Mouse (Mus musculus) liver, embryonic 14.5 days (tissue): ENCODE results near the gene Prex1. TPM values are rescaled to one million over a fixed set of nuclear protein-coding genes. Genes with fewer than 3 reads are reported as not detected.
A peak's percentile ranks its signal among the peaks of the same experiment; 100 is the strongest.

ENCODE experiments used
- ATAC-seq: fragments of 200-750 bp; cut with Nextera tagmentation; 2 replicates; pipeline ENCODE4 v1.8.0; 2017; ENCODE audit warnings: moderate number of reproducible peaks, mild to moderate bottlenecking, moderate library complexity; ENCODE audit not compliant: insufficient read depth
- DNase-seq, 3 experiments: peaks; one replicate each; pipeline ENCODE4 v3.0.0-alpha.2; 2012 to 2013; ENCODE audit warnings: low read depth in 3 of 3, low spot score in 3 of 3
- H3K27ac ChIP-seq: fragments of 300-500 bp; sonication (generic); 2 replicates; pipeline ENCODE4 v1.5.1; 2014; ENCODE audit warnings: moderate library complexity, mild to moderate bottlenecking, control low read depth, inconsistent platforms
- H3K27me3 ChIP-seq: fragments of 300-500 bp; sonication (generic); 2 replicates; pipeline ENCODE4 v1.6.1; 2014; ENCODE audit warnings: mild to moderate bottlenecking, low read length, moderate library complexity; ENCODE audit not compliant: control insufficient read depth, insufficient read depth
- H3K36me3 ChIP-seq: fragments of 300-500 bp; sonication (generic); replicated peaks from 2 replicates; pipeline ENCODE4 v1.6.1; 2014; ENCODE audit warnings: low read depth; ENCODE audit not compliant: control insufficient read depth, insufficient read depth
- H3K4me1 ChIP-seq, 2 experiments: fragments of 200-500 bp in 1 of 2; fragments of 300-500 bp in 1 of 2; sonication (generic) in 1 of 2; replicated peaks; 2 replicates each; pipeline ENCODE4 v1.6.1; 2012 to 2014; ENCODE audit warnings: antibody characterized with exemption in 1 of 2, inconsistent platforms in 1 of 2, low read length in 1 of 2; ENCODE audit not compliant: control insufficient read depth in 2 of 2, insufficient read depth in 2 of 2
- H3K4me2 ChIP-seq: fragments of 300-500 bp; sonication (generic); 2 replicates; pipeline ENCODE4 v1.6.1; 2014; ENCODE audit warnings: low read depth, mild to moderate bottlenecking, control low read depth, moderate library complexity
- H3K4me3 ChIP-seq, 2 experiments: fragments of 200-500 bp in 1 of 2; fragments of 300-500 bp in 1 of 2; sonication (generic) in 1 of 2; 2 replicates each; pipeline ENCODE4 v1.5.1; 2012 to 2014; ENCODE audit warnings: low read depth in 2 of 2, low read length in 2 of 2, mild to moderate bottlenecking in 2 of 2, control low read depth in 1 of 2, inconsistent platforms in 1 of 2, moderate library complexity in 1 of 2; ENCODE audit not compliant: insufficient read depth in 1 of 2
- H3K9ac ChIP-seq: fragments of 300-500 bp; sonication (generic); replicated peaks from 2 replicates; pipeline ENCODE4 v1.6.1; 2014; ENCODE audit warnings: mild to moderate bottlenecking, control low read depth, moderate library complexity
- H3K9me3 ChIP-seq: fragments of 300-500 bp; sonication (generic); 2 replicates; pipeline ENCODE4 v1.6.1; 2016; ENCODE audit warnings: low read length, mixed read lengths; ENCODE audit not compliant: control insufficient read depth
- CTCF ChIP-seq: IDR thresholded peaks from 2 replicates; pipeline ENCODE4 v1.5.1; 2016; ENCODE audit warnings: antibody characterized with exemption, low read depth, control low read depth
- EP300 ChIP-seq: IDR thresholded peaks from 2 replicates; pipeline ENCODE4 v1.6.1; 2016; ENCODE audit warnings: antibody characterized with exemption, low read depth
- WGBS: fragments of 180-500 bp; shearing (Covaris S2); extraction: QIAGEN DNeasy Blood & Tissue Kit; methylation state at CpG from one replicate; pipeline ENCODE4 v1.1.7; 2014; ENCODE audit not compliant: insufficient replicate concordance; 5-methylcytosine and 5-hydroxymethylcytosine counted together
- polyA plus RNA-seq, 2 experiments: library from polyadenylated mRNA; depleted of rRNA in 1 of 2; stranded (reverse) in 1 of 2; unstranded in 1 of 2; fragments of >200 nt; fragmentation: Nextera tagmentation in 1 of 2; extraction: Ambion mirVana in 1 of 2; gene quantifications; 2 replicates each; pipeline versions ENCODE4 v1.2.1 to v1.2.3; 2012 to 2014

Prex1 gene
- polyA plus RNA-seq, 2 experiments, result 9.2 to 10.0 TPM

- no peaks in the 10 kb centered on the region for H3K27me3 ChIP-seq
- H3K9ac ChIP-seq, result no peak overlapping the region
- ATAC-seq (0 out of 2 replicates have a peak, but pooled peaks have one; percentile 10), DNase-seq (no peak)
- H3K4me1 ChIP-seq, result no peaks in the 10 kb centered on the region
- H3K36me3 ChIP-seq, result no peaks in the 10 kb centered on the region; the same call in 1 of the 2 replicates
- H3K27ac ChIP-seq, result no peak overlapping the region
- no peak overlapping the region for H3K4me3 ChIP-seq
- no peaks in the 10 kb centered on the region for H3K9me3 ChIP-seq
- H3K4me2 ChIP-seq, result no peak overlapping the region
- no peak for TF ChIP-seq EP300
- TF ChIP-seq CTCF, result no peak
- 78% methylated on average over 10 of the region's 10 CpGs for WGBS
Measured at GRCm38 (mm10) chr2:166631621-166632171, 81.9 kb downstream of the Prex1 start.

DNA sequence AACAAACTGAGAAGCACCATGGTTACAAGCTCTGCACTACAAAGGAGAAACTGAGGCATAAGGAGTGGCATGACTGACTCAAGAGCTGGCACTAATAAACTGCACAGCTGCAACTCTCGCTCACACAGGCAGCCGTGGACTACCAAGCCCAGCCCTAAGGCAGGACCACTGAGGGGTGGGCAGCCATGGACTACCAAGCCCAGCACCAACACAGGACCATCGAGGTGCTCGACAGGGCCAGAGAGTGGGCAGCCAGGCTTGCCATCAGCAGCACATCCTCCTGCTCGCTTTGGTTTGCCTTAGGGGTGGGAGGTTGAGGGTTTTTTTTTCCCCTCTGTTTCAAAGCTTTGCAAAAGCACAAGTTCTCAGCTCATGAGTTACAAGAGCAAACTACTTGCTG is 82.4 kb downstream of the Prex1 start:
- H3K27me3 ChIP-seq, result no peaks in the 10 kb centered on the region
- H3K9me3 ChIP-seq, result no peaks in the 10 kb centered on the region
- TF ChIP-seq EP300, result no peak
- no peak for TF ChIP-seq CTCF
- no peaks in the 10 kb centered on the region; the same call in 1 of the 2 replicates for H3K36me3 ChIP-seq
- WGBS, result 77% methylated on average over 5 of the region's 5 CpGs
- no peak overlapping the region for H3K4me3 ChIP-seq
- no peak overlapping the region for H3K27ac ChIP-seq
- DNase-seq, result no peak
- H3K4me1 ChIP-seq, result no peaks in the 10 kb centered on the region
- H3K4me2 ChIP-seq, result no peak overlapping the region
- no peak overlapping the region for H3K9ac ChIP-seq
- no peak for ATAC-seq

GRCm38 (mm10) chr2:166629941-166630674 is 83.5 kb downstream of the Prex1 start:
- no peak for DNase-seq

GRCm38 (mm10) chr2:166627578-166627977 is 86.1 kb downstream of the Prex1 start:
- Histone ChIP-seq H3K9me3 (no peaks in the 10 kb centered on the region), H3K27ac (no peak overlapping the region), H3K4me3 (no peak overlapping the region), H3K4me2 (no peak overlapping the region), H3K9ac (no peak overlapping the region), H3K4me1 (peaks cover 0 to 3% of the 10 kb centered on the region in 2 experiments; a peak in 2 of 4 replicates), H3K36me3 (no peaks in the 10 kb centered on the region), H3K27me3 (no peaks in the 10 kb centered on the region)
- 83% methylated on average over 6 of the region's 6 CpGs for WGBS
- no peak for TF ChIP-seq EP300
- no peak for TF ChIP-seq CTCF
- ATAC-seq (no peak), DNase-seq (no peak)

More at GRCm38 (mm10) chr2:166629941-166630674, 83.5 kb downstream of the Prex1 start:
- Histone ChIP-seq H3K4me1 (no peaks in the 10 kb centered on the region), H3K36me3 (no peaks in the 10 kb centered on the region; the same call in 1 of the 2 replicates), H3K27ac (no peak overlapping the region), H3K4me2 (no peak overlapping the region), H3K27me3 (no peaks in the 10 kb centered on the region), H3K9me3 (no peaks in the 10 kb centered on the region), H3K4me3 (no peak overlapping the region), H3K9ac (no peak overlapping the region)
- no peak for TF ChIP-seq CTCF
- TF ChIP-seq EP300, result no peak
- ATAC-seq, result no peak; the same call in 1 of the 2 replicates
- 49% methylated on average over 17 of the region's 17 CpGs for whole genome bisulfite sequencing

DNA sequence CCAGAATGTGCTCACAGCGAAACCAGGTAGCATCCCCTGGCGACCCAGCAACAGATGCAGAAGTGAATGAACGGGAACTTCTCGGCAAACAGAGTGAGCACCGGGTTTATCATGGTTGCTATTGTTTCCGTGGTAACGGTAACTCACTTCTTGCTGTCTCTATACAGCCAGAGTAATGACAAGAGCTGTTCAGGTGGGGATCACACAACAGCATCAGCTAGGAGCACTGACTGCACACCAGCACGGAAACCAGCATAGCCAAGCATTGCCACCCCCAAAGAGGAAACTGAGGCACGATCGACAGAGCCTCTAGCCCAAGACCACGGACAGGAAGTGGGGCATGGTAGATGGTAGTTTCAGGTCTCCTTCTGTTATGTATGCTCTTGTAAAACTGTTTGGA is 88.4 kb downstream of the Prex1 start:
- Histone ChIP-seq H3K9me3 (no peaks in the 10 kb centered on the region), H3K4me3 (no peak overlapping the region), H3K36me3 (no peaks in the 10 kb centered on the region; the same call in 1 of the 2 replicates), H3K4me1 (peaks cover 0 to 7% of the 10 kb centered on the region in 2 experiments; a peak in 2 of 4 replicates), H3K27ac (no peak overlapping the region), H3K27me3 (no peaks in the 10 kb centered on the region), H3K4me2 (no peak overlapping the region), H3K9ac (no peak overlapping the region)
- WGBS, result 38% methylated on average over 11 of the region's 11 CpGs
- DNase-seq (no peak), ATAC-seq (no peak)
- TF ChIP-seq EP300, result no peak
